Comparison of ENCODE assay signal across 8 mouse cellular contexts in the genomic region with DNA sequence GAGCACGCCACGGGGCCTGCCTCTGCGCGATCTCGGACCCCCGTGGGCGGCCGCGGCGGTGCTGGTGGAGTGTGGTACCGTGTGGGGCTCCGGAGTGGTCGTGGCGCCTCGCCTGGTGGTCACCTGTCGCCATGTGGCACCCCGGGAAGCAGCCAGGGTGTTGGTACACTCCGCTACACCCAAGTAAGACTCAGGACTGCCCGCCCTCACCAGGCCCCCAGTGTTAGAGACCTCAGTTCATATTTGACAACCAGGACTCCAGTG. TPM values are rescaled to one million over a fixed set of nuclear protein-coding genes. Genes with fewer than 3 reads are reported as not detected.
DNase-seq lines count a peak whose midpoint lies in the region; ATAC-seq and TF ChIP-seq lines count a peak whose summit lies in the region.

No protein-coding gene starts in this region.

- H3K36me3 ChIP-seq in kidney, embryonic 15.5 days = peaks cover 53% of the 10 kb centered on the region
- peaks cover 13% of the 10 kb centered on the region for H3K36me3 ChIP-seq in hindbrain, embryonic 16.5 days (ENCODE audit: control insufficient read depth, insufficient read depth, low read length)
- H3K36me3 ChIP-seq in midbrain, embryonic 14.5 days (ENCODE audit: control insufficient read depth, insufficient read depth, low read length) = peaks cover 24% of the 10 kb centered on the region

- WGBS in kidney, embryonic 15.5 days = 10% methylated on average over 19 of the region's 19 CpGs
- WGBS in hindbrain, embryonic 16.5 days = 32% methylated on average over 5 of the region's 19 CpGs
- 19% methylated on average over 19 of the region's 19 CpGs for WGBS in midbrain, embryonic 14.5 days

- no peak for DNase-seq in kidney, adult 9 months
- no peak for DNase-seq in midbrain, embryonic 14.5 days
- DNase-seq in frontal cortex, adult 2 months (ENCODE audit: extremely low spot score in 1 of 2, low spot score in 1 of 2) = no peak
- DNase-seq in left cerebral cortex, adult 9 months (ENCODE audit: low spot score in 2 of 2) = no peak
- DNase-seq in right cerebral cortex, postnatal 25 days = no peak

- peaks cover 19% of the 10 kb centered on the region for H3K4me1 ChIP-seq in kidney, embryonic 15.5 days
- H3K4me1 ChIP-seq in cortical plate, adult 2 months (ENCODE audit: control insufficient read depth, insufficient read depth, low read length) = peaks cover 9% of the 10 kb centered on the region
- peaks cover 17% of the 10 kb centered on the region for H3K4me1 ChIP-seq in hindbrain, embryonic 16.5 days (ENCODE audit: control insufficient read depth, insufficient read depth, low read depth, low read length)
- peaks cover 14% of the 10 kb centered on the region for H3K4me1 ChIP-seq in midbrain, embryonic 14.5 days (ENCODE audit: control insufficient read depth, insufficient read depth, low read length)

- peak overlapping the region; percentile 72 for H3K9ac ChIP-seq in kidney, embryonic 15.5 days
- peak overlapping the region; percentile 79 for H3K9ac ChIP-seq in hindbrain, embryonic 16.5 days (ENCODE audit: low read depth, low read length)
- H3K9ac ChIP-seq in midbrain, embryonic 14.5 days (replicated peaks; ENCODE audit: low read length) = peak overlapping the region; percentile 66

- no peak for TF ChIP-seq CTCF in cortical plate, adult 2 months (IDR thresholded peaks at IDR 0.05; ENCODE audit: extremely low read depth, insufficient read depth, low read length)

- H3K9me3 ChIP-seq in kidney, embryonic 15.5 days (replicated peaks) = no peaks in the 10 kb centered on the region
- no peaks in the 10 kb centered on the region for H3K9me3 ChIP-seq in hindbrain, embryonic 16.5 days (ENCODE audit: control insufficient read depth, low read length)
- H3K9me3 ChIP-seq in midbrain, embryonic 14.5 days (ENCODE audit: control insufficient read depth, low read length) = no peaks in the 10 kb centered on the region

- no peaks in the 10 kb centered on the region for H3K27me3 ChIP-seq in kidney, embryonic 15.5 days
- no peaks in the 10 kb centered on the region for H3K27me3 ChIP-seq in hindbrain, embryonic 16.5 days (replicated peaks; ENCODE audit: control insufficient read depth, insufficient read depth, low read length)
- H3K27me3 ChIP-seq in midbrain, embryonic 14.5 days (ENCODE audit: control insufficient read depth, insufficient read depth, low read length) = no peaks in the 10 kb centered on the region

- ATAC-seq in kidney, embryonic 15.5 days (replicated peaks; ENCODE audit: low FRiP score) = no peak
- ATAC-seq in hindbrain, embryonic 16.5 days = no peak
- no peak for ATAC-seq in midbrain, embryonic 14.5 days (ENCODE audit: low FRiP score, low TSS enrichment)

- no peak for TF ChIP-seq POLR2A in cortical plate, adult 2 months (IDR thresholded peaks at IDR 0.05; ENCODE audit: extremely low read depth, insufficient read depth, low read length)

- peak overlapping the region; percentile 73 for H3K4me3 ChIP-seq in kidney, embryonic 15.5 days (replicated peaks)
- peak overlapping the region; percentile 62 for H3K4me3 ChIP-seq in cortical plate, adult 2 months (ENCODE audit: insufficient read depth, low read length)
- peak overlapping the region; percentile 91 for H3K4me3 ChIP-seq in hindbrain, embryonic 16.5 days (ENCODE audit: low read length)
- H3K4me3 ChIP-seq in midbrain, embryonic 14.5 days (replicated peaks; ENCODE audit: low read depth, low read length) = peak overlapping the region; percentile 96

- peak overlapping the region; percentile 96 for H3K4me2 ChIP-seq in kidney, embryonic 15.5 days
- H3K4me2 ChIP-seq in hindbrain, embryonic 16.5 days (ENCODE audit: low read length) = peak overlapping the region; percentile 100
- H3K4me2 ChIP-seq in midbrain, embryonic 14.5 days (ENCODE audit: low read length) = peak overlapping the region; percentile 100

- no peak overlapping the region for H3K27ac ChIP-seq in kidney, embryonic 15.5 days
- no peak overlapping the region for H3K27ac ChIP-seq in cortical plate, adult 2 months (ENCODE audit: insufficient read depth, low read length)
- H3K27ac ChIP-seq in hindbrain, embryonic 16.5 days (ENCODE audit: low read depth, low read length) = no peak overlapping the region
- H3K27ac ChIP-seq in midbrain, embryonic 14.5 days (replicated peaks; ENCODE audit: low read depth, low read length) = no peak overlapping the region

RNA-seq across cellular contexts. Expression of gene Tysnd1, which starts 1.2 kb away (rescaled TPM):
- 33.0 and 36.5 TPM in 2 replicates for polyA plus RNA-seq in kidney, embryonic 15.5 days (2015; fragmentation: Nextera tagmentation; extraction: Ambion mirVana)
- 23.6 and 25.5 TPM in 2 replicates for polyA plus RNA-seq in cortical plate, adult 2 months (2012; rRNA removed)
- polyA plus RNA-seq in hindbrain, embryonic 16.5 days (2015; fragmentation: Nextera tagmentation; extraction: Ambion mirVana) = 24.5 and 25.0 TPM in 2 replicates
- 25.1 and 27.0 TPM in 2 replicates for polyA plus RNA-seq in midbrain, embryonic 14.5 days (2014; fragmentation: Nextera tagmentation; extraction: Ambion mirVana)
- 23.3 and 29.3 TPM in 2 replicates for polyA plus RNA-seq in frontal cortex, adult 2 months (2012; rRNA removed)

RNA-seq across cellular contexts. Expression of gene Sar1a, which starts 16.4 kb away (rescaled TPM):
- polyA plus RNA-seq in kidney, embryonic 15.5 days (2015; fragmentation: Nextera tagmentation; extraction: Ambion mirVana) = 225 and 236 TPM in 2 replicates
- 106 and 108 TPM in 2 replicates for polyA plus RNA-seq in cortical plate, adult 2 months (2012; rRNA removed)
- polyA plus RNA-seq in hindbrain, embryonic 16.5 days (2015; fragmentation: Nextera tagmentation; extraction: Ambion mirVana) = 204 and 210 TPM in 2 replicates
- polyA plus RNA-seq in midbrain, embryonic 14.5 days (2014; fragmentation: Nextera tagmentation; extraction: Ambion mirVana) = 189 and 227 TPM in 2 replicates
- polyA plus RNA-seq in frontal cortex, adult 2 months (2012; rRNA removed) = 114 and 115 TPM in 2 replicates

RNA-seq across cellular contexts. Expression of gene Aifm2, which starts 18.6 kb away (rescaled TPM):
- polyA plus RNA-seq in kidney, embryonic 15.5 days (2015; fragmentation: Nextera tagmentation; extraction: Ambion mirVana) = 19.6 and 20.5 TPM in 2 replicates
- 8.7 and 10.6 TPM in 2 replicates for polyA plus RNA-seq in cortical plate, adult 2 months (2012; rRNA removed)
- 15.8 and 19.2 TPM in 2 replicates for polyA plus RNA-seq in hindbrain, embryonic 16.5 days (2015; fragmentation: Nextera tagmentation; extraction: Ambion mirVana)
- 5.8 and 7.0 TPM in 2 replicates for polyA plus RNA-seq in midbrain, embryonic 14.5 days (2014; fragmentation: Nextera tagmentation; extraction: Ambion mirVana)
- 10.7 and 13.3 TPM in 2 replicates for polyA plus RNA-seq in frontal cortex, adult 2 months (2012; rRNA removed)

RNA-seq across cellular contexts. Expression of gene Ppa1, which starts 48.1 kb away (rescaled TPM):
- polyA plus RNA-seq in kidney, embryonic 15.5 days (2015; fragmentation: Nextera tagmentation; extraction: Ambion mirVana) = 193 and 202 TPM in 2 replicates
- polyA plus RNA-seq in cortical plate, adult 2 months (2012; rRNA removed) = 98.7 and 108 TPM in 2 replicates
- 207 and 226 TPM in 2 replicates for polyA plus RNA-seq in hindbrain, embryonic 16.5 days (2015; fragmentation: Nextera tagmentation; extraction: Ambion mirVana)
- 205 and 216 TPM in 2 replicates for polyA plus RNA-seq in midbrain, embryonic 14.5 days (2014; fragmentation: Nextera tagmentation; extraction: Ambion mirVana)
- 105 and 113 TPM in 2 replicates for polyA plus RNA-seq in frontal cortex, adult 2 months (2012; rRNA removed)
